Mouse (Mus musculus): Measurements from ENCODE around the gene Xntrpc.

DNA sequence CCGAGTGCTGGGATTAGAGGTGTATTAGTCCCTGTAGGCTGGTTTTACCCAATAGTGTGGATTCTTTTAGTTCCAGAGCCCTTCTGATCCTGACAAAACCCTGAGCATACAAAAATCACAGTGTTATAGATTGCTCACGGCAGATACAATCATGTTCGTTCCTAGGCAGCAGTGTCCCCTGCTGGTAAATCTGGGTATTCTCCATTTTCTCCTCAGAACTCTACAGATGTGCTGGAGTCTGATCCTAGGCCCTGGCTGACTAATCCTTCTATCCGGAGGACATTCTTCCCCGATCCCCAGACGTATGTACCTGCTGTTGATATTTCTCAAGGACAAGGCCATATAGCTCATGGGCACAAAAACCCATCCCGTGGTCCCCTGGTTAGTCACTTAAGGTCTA is 13.0 kb downstream of the Xntrpc start:
- TF ChIP-seq EP300 (IDR thresholded peaks at IDR 0.05; ENCODE audit: low read depth) (no peak), CTCF (IDR thresholded peaks at IDR 0.05; ENCODE audit: low read depth) (peak; percentile 64)
